Mouse (Mus musculus) lung, embryonic 14.5 days (tissue): ENCODE data around the gene Cryzl2. TPM values are rescaled to one million over a fixed set of nuclear protein-coding genes. Genes with fewer than 3 reads are reported as not detected.

Experiments
- ATAC-seq: fragments of 200-750 bp; cut with Nextera tagmentation; 2 replicates; pipeline ENCODE4 v1.8.0; 2017; ENCODE audit warnings: mild to moderate bottlenecking, moderate TSS enrichment, moderate library complexity; ENCODE audit not compliant: insufficient read depth
- DNase-seq: peaks from one replicate; pipeline ENCODE4 v3.0.0-alpha.2; 2015
- H3K27ac ChIP-seq: fragments of 300-500 bp; sonication (generic); 2 replicates; pipeline ENCODE4 v1.5.1; 2014; ENCODE audit warnings: low read depth, mild to moderate bottlenecking, moderate library complexity
- H3K27me3 ChIP-seq: fragments of 300-500 bp; sonication (generic); 2 replicates; pipeline ENCODE4 v1.6.1; 2014; ENCODE audit warnings: low read length, control low read depth; ENCODE audit not compliant: insufficient read depth
- H3K36me3 ChIP-seq: fragments of 300-500 bp; sonication (generic); 2 replicates; pipeline ENCODE4 v1.6.1; 2014; ENCODE audit warnings: control low read depth; ENCODE audit not compliant: insufficient read depth
- H3K4me1 ChIP-seq: fragments of 300-500 bp; sonication (generic); 2 replicates; pipeline ENCODE4 v1.6.1; 2014; ENCODE audit warnings: antibody characterized with exemption, control low read depth; ENCODE audit not compliant: insufficient read depth
- H3K4me2 ChIP-seq: fragments of 300-500 bp; sonication (generic); 2 replicates; pipeline ENCODE4 v1.6.1; 2014; ENCODE audit warnings: mild to moderate bottlenecking
- H3K4me3 ChIP-seq: fragments of 300-500 bp; sonication (generic); 2 replicates; pipeline ENCODE4 v1.5.1; 2014; ENCODE audit warnings: low read depth, low read length
- H3K9ac ChIP-seq: fragments of 300-500 bp; sonication (generic); 2 replicates; pipeline ENCODE4 v1.6.1; 2014
- H3K9me3 ChIP-seq: fragments of 300-500 bp; sonication (generic); 2 replicates; pipeline ENCODE4 v1.6.1; 2016; ENCODE audit warnings: low read depth, low read length, control low read depth
- CTCF ChIP-seq: IDR thresholded peaks from 2 replicates; pipeline ENCODE4 v1.5.1; 2016; ENCODE audit warnings: antibody characterized with exemption, low read depth
- WGBS: fragments of 180-500 bp; shearing (Covaris S2); extraction: QIAGEN DNeasy Blood & Tissue Kit; methylation state at CpG from one replicate; pipeline ENCODE4 v1.1.7; 2014; 5-methylcytosine and 5-hydroxymethylcytosine counted together
- polyA plus RNA-seq: library from polyadenylated mRNA; unstranded; fragments of >200 nt; fragmentation: Nextera tagmentation; extraction: Ambion mirVana; gene quantifications from 2 replicates; pipeline ENCODE4 v1.2.1, GENCODE M21; 2014

Gene Cryzl2
- polyA plus RNA-seq, 1 experiment from 2014 or later = 10.8 TPM

DNA sequence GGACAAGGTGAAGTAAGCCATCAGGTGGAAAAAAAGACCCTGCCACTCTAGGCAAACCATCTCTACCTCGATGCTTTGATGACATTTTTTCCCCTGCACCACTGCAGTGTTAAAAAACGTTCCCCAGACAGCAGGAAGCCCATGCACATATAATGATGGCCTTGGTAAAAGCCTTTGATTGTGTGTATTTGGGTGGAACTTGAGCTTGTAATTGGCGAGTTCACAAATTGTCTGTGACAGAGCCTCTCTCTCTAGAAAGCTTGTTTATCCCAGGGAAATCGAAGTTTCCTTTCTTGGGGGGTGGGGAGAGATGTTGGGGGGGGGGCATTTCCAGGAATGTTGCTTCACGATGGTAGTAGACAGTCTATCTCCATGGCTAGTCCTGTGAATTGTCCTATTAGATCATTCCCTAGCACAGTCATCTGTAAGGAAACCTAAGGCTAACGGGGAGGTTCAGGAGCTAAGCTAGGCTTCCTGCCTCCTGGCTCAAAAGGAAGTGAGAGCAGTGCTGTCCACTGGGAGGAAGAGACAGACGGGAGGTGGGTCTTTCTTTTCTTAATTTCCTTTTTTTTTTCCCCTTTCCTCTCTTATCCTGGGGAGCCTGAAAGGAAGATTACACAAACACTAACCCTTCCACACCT is 10.1 kb upstream of the Cryzl2 start:
- peak; percentile 27 for DNase-seq

DNA sequence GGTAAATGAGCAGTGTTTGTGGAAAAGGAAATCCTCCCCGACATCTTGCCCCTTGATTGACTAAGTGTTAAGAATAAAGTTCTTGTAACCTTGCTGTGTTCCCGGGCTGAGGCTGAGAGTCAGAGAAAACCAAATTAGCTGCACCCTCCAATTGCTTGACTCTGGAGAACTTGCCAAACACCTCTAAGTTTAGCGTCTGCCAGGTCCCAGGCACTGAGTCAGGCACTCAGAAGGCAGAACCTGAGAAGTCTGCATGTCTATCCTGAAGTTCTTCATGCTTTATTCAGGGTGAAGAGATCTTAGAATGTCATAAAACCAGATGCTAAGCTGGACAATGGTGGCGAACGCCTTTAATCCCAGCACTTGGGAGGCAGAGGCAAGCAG is 9.6 kb upstream of the Cryzl2 start:
- Histone ChIP-seq H3K4me3 (no peak overlapping the region), H3K4me1 (peaks cover 4% of the 10 kb centered on the region; the same call in 1 of the 2 replicates), H3K27me3 (0 out of 2 replicates have a peak, but pooled peaks cover 5% of the 10 kb centered on the region), H3K9ac (no peak overlapping the region), H3K9me3 (no peaks in the 10 kb centered on the region), H3K36me3 (no peaks in the 10 kb centered on the region), H3K27ac (no peak overlapping the region; the same call in 1 of the 2 replicates), H3K4me2 (no peak overlapping the region)
- no peak for TF ChIP-seq CTCF
- DNase-seq = peak; percentile 7
- no peak for ATAC-seq
- 43% methylated on average over 5 of the region's 5 CpGs for WGBS

More for the DNA sequence above, 10.1 kb upstream of the Cryzl2 start:
- Histone ChIP-seq H3K27me3 (0 out of 2 replicates have a peak, but pooled peaks cover 5% of the 10 kb centered on the region), H3K9ac (no peak overlapping the region), H3K4me3 (no peak overlapping the region), H3K36me3 (no peaks in the 10 kb centered on the region), H3K4me2 (no peak overlapping the region), H3K4me1 (peaks cover 4% of the 10 kb centered on the region; the same call in 1 of the 2 replicates), H3K27ac (no peak overlapping the region), H3K9me3 (no peaks in the 10 kb centered on the region)
- WGBS = 25% methylated on average over 7 of the region's 7 CpGs
- no peak for ATAC-seq
- no peak for TF ChIP-seq CTCF

DNA sequence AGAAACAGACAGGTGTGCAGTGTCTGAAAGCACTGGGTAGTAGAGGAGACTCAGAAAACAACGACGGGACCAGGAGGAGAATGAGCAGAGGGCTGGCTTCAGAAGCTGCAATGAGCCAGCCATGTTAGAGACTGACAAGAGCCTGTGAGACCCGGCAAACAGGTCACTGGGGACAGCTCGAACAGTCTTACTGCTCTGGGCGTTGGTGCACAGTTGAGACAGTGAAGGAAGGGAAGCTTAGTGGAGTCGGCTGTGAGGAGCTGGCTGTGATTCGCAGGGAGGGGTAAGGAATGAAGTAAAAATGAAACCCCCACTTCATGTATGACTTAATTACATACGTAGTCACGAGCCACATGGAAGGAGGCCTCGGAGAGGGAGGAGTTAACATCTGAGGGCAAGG is 8.8 kb upstream of the Cryzl2 start:
- Histone ChIP-seq H3K36me3 (no peaks in the 10 kb centered on the region), H3K9me3 (no peaks in the 10 kb centered on the region), H3K4me3 (peak overlapping the region; percentile 20), H3K4me1 (peaks cover 4% of the 10 kb centered on the region; the same call in 1 of the 2 replicates), H3K9ac (peak overlapping the region; percentile 23; the same call in 1 of the 2 replicates), H3K27ac (peak overlapping the region; percentile 14; the same call in 1 of the 2 replicates), H3K27me3 (0 out of 2 replicates have a peak, but pooled peaks cover 5% of the 10 kb centered on the region), H3K4me2 (peak overlapping the region; percentile 56)
- WGBS = 8% methylated on average over 10 of the region's 10 CpGs
- ATAC-seq (peak; percentile 53; the same call in 1 of the 2 replicates), DNase-seq (no peak)
- no peak for TF ChIP-seq CTCF

DNA sequence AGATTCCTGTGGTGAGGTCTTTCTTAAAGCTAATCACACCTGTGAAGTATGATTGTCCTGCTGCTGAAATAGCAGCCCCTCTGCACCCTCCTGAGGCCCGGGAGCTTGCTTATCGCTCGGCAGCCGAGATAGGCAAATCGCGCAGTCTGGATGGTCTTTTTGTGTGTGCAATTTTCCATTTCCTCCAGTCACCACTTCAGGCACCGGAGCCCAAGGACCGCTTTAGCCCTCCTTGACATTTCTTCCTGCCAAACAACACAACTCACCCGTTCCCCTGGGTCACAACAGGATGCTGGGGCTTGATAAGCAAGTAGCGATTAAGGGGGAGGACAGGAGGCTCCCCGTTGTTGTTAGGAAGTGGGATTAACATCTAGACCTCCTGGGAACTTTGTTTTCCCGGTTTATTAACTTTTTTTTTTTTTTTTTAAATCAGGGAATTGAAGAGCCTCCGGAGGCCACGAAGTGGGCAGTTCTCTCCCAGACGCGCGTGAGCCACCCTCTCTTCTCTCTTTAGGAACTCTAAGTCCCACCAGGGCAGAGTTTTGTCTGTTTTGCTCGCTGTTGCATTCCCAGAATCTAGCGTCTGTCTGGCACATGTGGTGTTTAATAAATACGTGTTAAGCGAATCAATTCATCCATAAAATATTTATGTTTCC is 8.3 kb upstream of the Cryzl2 start:
- Histone ChIP-seq H3K4me1 (peaks cover 4% of the 10 kb centered on the region; the same call in 1 of the 2 replicates), H3K4me2 (peak overlapping the region; percentile 56), H3K4me3 (peak overlapping the region; percentile 20), H3K9me3 (no peaks in the 10 kb centered on the region), H3K27ac (0 out of 2 replicates have a peak overlapping the region, but pooled peaks have one; percentile 14), H3K27me3 (0 out of 2 replicates have a peak, but pooled peaks cover 5% of the 10 kb centered on the region), H3K9ac (peak overlapping the region; percentile 23; the same call in 1 of the 2 replicates), H3K36me3 (no peaks in the 10 kb centered on the region)
- DNase-seq = peak; percentile 66
- ATAC-seq = peak; percentile 49; the same call in 1 of the 2 replicates
- 4% methylated on average over 21 of the region's 21 CpGs for whole genome bisulfite sequencing
- TF ChIP-seq CTCF = no peak

DNA sequence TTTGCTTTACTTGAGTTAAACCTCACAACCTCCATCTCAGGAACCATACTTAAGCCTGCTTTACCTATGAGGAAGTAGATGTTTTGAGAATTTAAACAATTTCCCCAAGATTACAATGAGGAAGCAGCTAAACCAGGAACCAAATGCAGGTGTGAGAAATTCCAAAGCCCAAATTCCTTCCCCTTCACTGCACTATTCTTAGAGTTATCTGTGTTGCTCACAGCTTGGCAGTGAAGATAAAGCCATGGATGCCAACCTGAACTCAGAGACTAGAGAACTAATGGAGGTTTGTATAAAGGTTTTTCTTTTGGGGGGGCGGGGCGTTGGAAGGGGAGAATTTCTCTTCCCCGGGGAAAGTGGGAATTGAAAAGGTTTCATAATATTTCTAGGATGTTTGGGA is 6.1 kb upstream of the Cryzl2 start:
- Histone ChIP-seq H3K27me3 (0 out of 2 replicates have a peak, but pooled peaks cover 5% of the 10 kb centered on the region), H3K36me3 (no peaks in the 10 kb centered on the region), H3K4me2 (no peak overlapping the region), H3K27ac (no peak overlapping the region), H3K9me3 (no peaks in the 10 kb centered on the region), H3K4me1 (peaks cover 4% of the 10 kb centered on the region; the same call in 1 of the 2 replicates), H3K4me3 (no peak overlapping the region), H3K9ac (no peak overlapping the region)
- DNase-seq = no peak
- WGBS = 82% methylated on average over 3 of the region's 3 CpGs
- no peak for ATAC-seq
- no peak for TF ChIP-seq CTCF

DNA sequence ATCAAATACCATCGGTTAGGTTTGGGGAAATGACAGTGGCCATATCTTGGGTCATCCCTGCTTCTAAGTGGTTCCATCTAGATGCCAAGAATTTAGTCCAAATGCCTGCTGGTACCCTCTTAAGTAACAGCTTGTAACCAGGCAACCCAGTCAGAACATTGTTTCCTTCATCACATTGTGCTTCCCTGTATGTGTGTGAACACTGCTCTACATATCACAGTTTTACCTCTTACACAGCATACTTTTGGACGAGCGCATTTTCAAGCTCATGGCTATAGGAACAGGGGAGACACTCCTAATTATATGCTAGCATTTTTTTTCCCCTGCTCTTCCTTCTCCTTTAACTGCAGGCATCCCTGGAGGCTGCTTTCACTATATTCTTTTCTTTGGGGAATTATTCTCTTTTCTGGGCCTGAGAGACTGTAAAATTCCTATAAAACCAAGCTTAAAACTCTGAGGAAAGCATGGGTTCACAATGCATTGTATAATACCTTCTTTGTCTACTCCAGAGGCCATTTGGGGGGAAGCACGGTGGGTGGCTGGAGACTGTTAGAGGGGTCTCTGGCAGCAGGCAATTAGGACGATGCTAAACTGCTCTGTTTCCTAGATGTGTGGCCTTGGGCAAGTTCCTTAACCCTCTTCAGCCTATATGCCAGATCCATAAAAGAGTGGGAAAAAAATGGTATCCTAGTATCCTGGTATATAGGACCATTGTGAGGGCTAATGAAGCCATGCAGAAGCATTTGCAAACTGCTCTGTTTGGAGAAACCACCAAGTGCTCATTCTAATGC is 5.4 kb upstream of the Cryzl2 start:
- peaks cover 4% of the 10 kb centered on the region; the same call in 1 of the 2 replicates for H3K4me1 ChIP-seq
- TF ChIP-seq CTCF = no peak
- no peak overlapping the region for H3K4me2 ChIP-seq
- H3K27ac ChIP-seq = no peak overlapping the region
- H3K27me3 ChIP-seq = 0 out of 2 replicates have a peak, but pooled peaks cover 5% of the 10 kb centered on the region
- 82% methylated on average over 5 of the region's 5 CpGs for WGBS
- H3K36me3 ChIP-seq = no peaks in the 10 kb centered on the region
- no peaks in the 10 kb centered on the region for H3K9me3 ChIP-seq
- no peak overlapping the region for H3K4me3 ChIP-seq
- ATAC-seq = no peak
- no peak for DNase-seq
- no peak overlapping the region for H3K9ac ChIP-seq
